Mouse (Mus musculus): ENCODE results near the gene B4galt4. TPM values are rescaled to one million over a fixed set of nuclear protein-coding genes. Genes with fewer than 3 reads are reported as not detected.

B4galt4 gene
- polyA plus RNA-seq, 1 experiment: 0.72 TPM

DNA sequence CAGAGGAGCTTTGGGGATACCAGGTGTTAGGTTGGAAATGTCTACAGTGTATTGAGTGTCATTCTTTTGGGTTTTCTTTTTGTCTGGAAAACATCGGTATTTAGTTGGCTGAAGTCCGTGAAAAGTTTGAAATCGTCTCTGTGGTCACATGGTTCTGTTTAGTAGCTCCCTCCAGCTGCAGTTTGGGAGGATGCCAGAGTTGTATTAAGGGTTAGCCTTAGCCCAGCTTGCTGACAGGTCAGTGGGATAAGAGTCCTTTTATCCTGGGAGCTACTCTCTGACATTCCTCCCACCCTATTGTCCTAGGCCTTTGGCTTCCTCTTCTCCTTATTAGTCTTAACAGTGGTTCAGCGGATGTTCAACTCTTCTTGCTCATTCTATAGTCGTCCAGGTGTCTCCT lies 19.9 kb downstream of the B4galt4 start:
- Histone ChIP-seq H3K4me3 (ENCODE audit: control insufficient read depth, low read depth, low read length) (no peak overlapping the region), H3K36me3 (ENCODE audit: control insufficient read depth, insufficient read depth, low read length) (no peaks in the 10 kb centered on the region), H3K27me3 (ENCODE audit: control insufficient read depth, insufficient read depth, low read length) (no peaks in the 10 kb centered on the region), H3K4me1 (ENCODE audit: control insufficient read depth, insufficient read depth, low read length) (no peaks in the 10 kb centered on the region), H3K27ac (ENCODE audit: control insufficient read depth, insufficient read depth, low read depth, low read length) (no peak overlapping the region)
- TF ChIP-seq CTCF (IDR thresholded peaks at IDR 0.05; ENCODE audit: control insufficient read depth, insufficient read depth, insufficient replicate concordance, low read depth, low read length) (no peak), POLR2A (IDR thresholded peaks at IDR 0.05; ENCODE audit: control insufficient read depth, low read depth, low read length) (no peak)

GRCm38 (mm10) chr16:38762401-38762800 lies 20.3 kb downstream of the B4galt4 start:
- no peaks in the 10 kb centered on the region for H3K4me1 ChIP-seq (ENCODE audit: control insufficient read depth, insufficient read depth, low read length)
- H3K4me3 ChIP-seq (ENCODE audit: control insufficient read depth, low read depth, low read length): no peak overlapping the region
- H3K27ac ChIP-seq (ENCODE audit: control insufficient read depth, insufficient read depth, low read depth, low read length): no peak overlapping the region
- no peak for TF ChIP-seq CTCF (IDR thresholded peaks at IDR 0.05; ENCODE audit: control insufficient read depth, insufficient read depth, insufficient replicate concordance, low read depth, low read length)
- TF ChIP-seq POLR2A (IDR thresholded peaks at IDR 0.05; ENCODE audit: control insufficient read depth, low read depth, low read length): no peak
- no peaks in the 10 kb centered on the region for H3K27me3 ChIP-seq (ENCODE audit: control insufficient read depth, insufficient read depth, low read length)
- no peaks in the 10 kb centered on the region for H3K36me3 ChIP-seq (ENCODE audit: control insufficient read depth, insufficient read depth, low read length)

GRCm38 (mm10) chr16:38763508-38763907 lies 21.4 kb downstream of the B4galt4 start:
- TF ChIP-seq CTCF (IDR thresholded peaks at IDR 0.05; ENCODE audit: control insufficient read depth, insufficient read depth, insufficient replicate concordance, low read depth, low read length) (no peak), POLR2A (IDR thresholded peaks at IDR 0.05; ENCODE audit: control insufficient read depth, low read depth, low read length) (no peak)

GRCm38 (mm10) chr16:38766671-38767070 lies 24.6 kb downstream of the B4galt4 start:
- Histone ChIP-seq H3K4me3 (ENCODE audit: control insufficient read depth, low read depth, low read length) (no peak overlapping the region), H3K27ac (ENCODE audit: control insufficient read depth, insufficient read depth, low read depth, low read length) (no peak overlapping the region), H3K4me1 (ENCODE audit: control insufficient read depth, insufficient read depth, low read length) (no peaks in the 10 kb centered on the region), H3K36me3 (ENCODE audit: control insufficient read depth, insufficient read depth, low read length) (no peaks in the 10 kb centered on the region), H3K27me3 (ENCODE audit: control insufficient read depth, insufficient read depth, low read length) (no peaks in the 10 kb centered on the region)
- TF ChIP-seq POLR2A (IDR thresholded peaks at IDR 0.05; ENCODE audit: control insufficient read depth, low read depth, low read length): no peak
- TF ChIP-seq CTCF (IDR thresholded peaks at IDR 0.05; ENCODE audit: control insufficient read depth, insufficient read depth, insufficient replicate concordance, low read depth, low read length): no peak

More at GRCm38 (mm10) chr16:38763508-38763907, 21.4 kb downstream of the B4galt4 start:
- Histone ChIP-seq H3K4me3 (ENCODE audit: control insufficient read depth, low read depth, low read length) (no peak overlapping the region), H3K27me3 (ENCODE audit: control insufficient read depth, insufficient read depth, low read length) (no peaks in the 10 kb centered on the region), H3K4me1 (ENCODE audit: control insufficient read depth, insufficient read depth, low read length) (no peaks in the 10 kb centered on the region), H3K36me3 (ENCODE audit: control insufficient read depth, insufficient read depth, low read length) (no peaks in the 10 kb centered on the region), H3K27ac (ENCODE audit: control insufficient read depth, insufficient read depth, low read depth, low read length) (no peak overlapping the region)

DNA sequence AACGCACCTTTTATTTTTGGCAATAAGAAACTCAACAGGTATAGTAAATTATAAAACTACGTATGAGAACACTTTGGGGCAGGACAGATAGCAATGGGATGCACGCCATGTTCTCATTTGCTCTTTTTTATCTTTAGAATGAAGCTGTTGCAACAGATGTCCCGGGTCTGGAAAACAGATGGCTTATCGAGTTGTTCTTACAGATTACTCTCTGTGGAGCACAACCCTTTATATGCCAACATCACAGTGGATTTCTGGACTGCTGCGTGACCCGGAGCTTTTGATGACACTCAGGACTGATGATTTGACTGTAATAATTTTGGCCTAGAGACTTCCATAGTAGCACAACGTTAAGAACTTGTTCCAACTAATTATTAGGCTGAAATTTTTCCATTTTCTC lies 25.7 kb downstream of the B4galt4 start:
- H3K4me1 ChIP-seq (ENCODE audit: control insufficient read depth, insufficient read depth, low read length): no peaks in the 10 kb centered on the region
- no peaks in the 10 kb centered on the region for H3K27me3 ChIP-seq (ENCODE audit: control insufficient read depth, insufficient read depth, low read length)
- H3K27ac ChIP-seq (ENCODE audit: control insufficient read depth, insufficient read depth, low read depth, low read length): no peak overlapping the region
- TF ChIP-seq POLR2A (IDR thresholded peaks at IDR 0.05; ENCODE audit: control insufficient read depth, low read depth, low read length): no peak
- no peak for TF ChIP-seq CTCF (IDR thresholded peaks at IDR 0.05; ENCODE audit: control insufficient read depth, insufficient read depth, insufficient replicate concordance, low read depth, low read length)
- no peaks in the 10 kb centered on the region for H3K36me3 ChIP-seq (ENCODE audit: control insufficient read depth, insufficient read depth, low read length)
- no peak overlapping the region for H3K4me3 ChIP-seq (ENCODE audit: control insufficient read depth, low read depth, low read length)

- no peaks in the 10 kb centered on the region for H3K27me3 ChIP-seq (ENCODE audit: control insufficient read depth, insufficient read depth, low read length)
- no peak overlapping the region for H3K4me3 ChIP-seq (ENCODE audit: control insufficient read depth, low read depth, low read length)
- H3K27ac ChIP-seq (ENCODE audit: control insufficient read depth, insufficient read depth, low read depth, low read length): no peak overlapping the region
- no peak for TF ChIP-seq CTCF (IDR thresholded peaks at IDR 0.05; ENCODE audit: control insufficient read depth, insufficient read depth, insufficient replicate concordance, low read depth, low read length)
- TF ChIP-seq POLR2A (IDR thresholded peaks at IDR 0.05; ENCODE audit: control insufficient read depth, low read depth, low read length): no peak
- no peaks in the 10 kb centered on the region for H3K36me3 ChIP-seq (ENCODE audit: control insufficient read depth, insufficient read depth, low read length)
- H3K4me1 ChIP-seq (ENCODE audit: control insufficient read depth, insufficient read depth, low read length): no peaks in the 10 kb centered on the region
These were observed 26.3 kb downstream of the B4galt4 start for GRCm38 (mm10) chr16:38768386-38768785.

DNA sequence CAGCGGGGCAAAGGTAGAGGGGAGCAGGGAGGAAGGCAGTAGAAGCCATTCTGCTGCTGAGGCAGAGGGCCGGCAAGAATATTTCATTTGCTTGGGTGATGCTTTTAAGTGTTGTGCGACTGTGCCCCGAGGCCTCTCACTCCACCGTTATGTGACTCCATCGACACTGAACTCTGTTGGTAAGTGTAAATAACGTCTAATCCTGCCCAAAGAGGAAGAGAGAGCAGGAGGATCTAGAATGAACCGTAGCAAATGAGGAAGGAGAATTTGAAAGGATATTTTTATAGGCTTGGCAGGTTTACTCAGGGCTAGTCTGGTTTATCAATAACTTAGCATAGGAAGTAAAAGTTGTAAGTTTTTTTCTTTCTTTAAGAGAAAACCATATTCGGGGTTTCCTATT lies 27.5 kb downstream of the B4galt4 start:
- no peaks in the 10 kb centered on the region for H3K27me3 ChIP-seq (ENCODE audit: control insufficient read depth, insufficient read depth, low read length)
- H3K27ac ChIP-seq (ENCODE audit: control insufficient read depth, insufficient read depth, low read depth, low read length): no peak overlapping the region
- no peak overlapping the region for H3K4me3 ChIP-seq (ENCODE audit: control insufficient read depth, low read depth, low read length)
- no peaks in the 10 kb centered on the region for H3K4me1 ChIP-seq (ENCODE audit: control insufficient read depth, insufficient read depth, low read length)
- TF ChIP-seq CTCF (IDR thresholded peaks at IDR 0.05; ENCODE audit: control insufficient read depth, insufficient read depth, insufficient replicate concordance, low read depth, low read length) (no peak), POLR2A (IDR thresholded peaks at IDR 0.05; ENCODE audit: control insufficient read depth, low read depth, low read length) (no peak)
- H3K36me3 ChIP-seq (ENCODE audit: control insufficient read depth, insufficient read depth, low read length): no peaks in the 10 kb centered on the region

GRCm38 (mm10) chr16:38771145-38771544 lies 29.1 kb downstream of the B4galt4 start:
- no peak overlapping the region for H3K27ac ChIP-seq (ENCODE audit: control insufficient read depth, insufficient read depth, low read depth, low read length)
- H3K4me3 ChIP-seq (ENCODE audit: control insufficient read depth, low read depth, low read length): no peak overlapping the region
- no peaks in the 10 kb centered on the region for H3K36me3 ChIP-seq (ENCODE audit: control insufficient read depth, insufficient read depth, low read length)
- TF ChIP-seq POLR2A (IDR thresholded peaks at IDR 0.05; ENCODE audit: control insufficient read depth, low read depth, low read length) (no peak), CTCF (IDR thresholded peaks at IDR 0.05; ENCODE audit: control insufficient read depth, insufficient read depth, insufficient replicate concordance, low read depth, low read length) (no peak)
- H3K4me1 ChIP-seq (ENCODE audit: control insufficient read depth, insufficient read depth, low read length): no peaks in the 10 kb centered on the region
- no peaks in the 10 kb centered on the region for H3K27me3 ChIP-seq (ENCODE audit: control insufficient read depth, insufficient read depth, low read length)
